Mouse (Mus musculus): ENCODE results near the gene Fam107a. TPM values are rescaled to one million over a fixed set of nuclear protein-coding genes. Genes with fewer than 3 reads are reported as not detected.
"Not testable (repeated sequence)": the region's sequence is repeated elsewhere in the genome, so short reads cannot be mapped to it uniquely, and the experiment has no call there.

Fam107a gene
- total RNA-seq, 2 experiments from 2014 or later, result not detected

GRCm38 (mm10) chr14:8320528-8320927 lies 2.7 kb upstream of the Fam107a start:
- ATAC-seq (replicated peaks; ENCODE audit: low FRiP score, poor library complexity, severe bottlenecking), result no peak

- no peak for ATAC-seq (replicated peaks; ENCODE audit: low FRiP score, poor library complexity, severe bottlenecking)
Observed at GRCm38 (mm10) chr14:8316366-8317193, 1.2 kb downstream of the Fam107a start.

DNA sequence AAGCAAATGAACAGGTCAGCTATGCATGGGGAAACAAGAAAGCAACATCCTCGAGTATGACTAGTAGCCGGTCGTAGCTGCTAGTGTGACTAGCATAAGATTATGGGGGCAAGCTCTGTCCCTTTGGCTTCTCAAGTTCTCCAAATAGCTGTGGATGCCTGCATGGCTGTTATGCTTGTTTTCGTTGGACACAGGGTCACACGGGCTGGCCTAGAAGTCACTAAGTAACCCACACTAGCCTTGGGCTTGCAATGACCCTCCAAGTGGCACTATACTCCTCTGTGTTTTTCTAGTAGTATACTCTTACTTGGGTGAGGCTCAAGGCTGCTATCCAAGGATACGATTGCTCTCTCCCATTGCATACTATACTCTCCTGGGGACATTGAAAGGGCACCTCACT lies 2.7 kb downstream of the Fam107a start:
- no peak for ATAC-seq (replicated peaks; ENCODE audit: low FRiP score, poor library complexity, severe bottlenecking)

GRCm38 (mm10) chr14:8314536-8314935 lies 3.3 kb downstream of the Fam107a start:
- no peak for ATAC-seq (replicated peaks; ENCODE audit: low FRiP score, poor library complexity, severe bottlenecking)

DNA sequence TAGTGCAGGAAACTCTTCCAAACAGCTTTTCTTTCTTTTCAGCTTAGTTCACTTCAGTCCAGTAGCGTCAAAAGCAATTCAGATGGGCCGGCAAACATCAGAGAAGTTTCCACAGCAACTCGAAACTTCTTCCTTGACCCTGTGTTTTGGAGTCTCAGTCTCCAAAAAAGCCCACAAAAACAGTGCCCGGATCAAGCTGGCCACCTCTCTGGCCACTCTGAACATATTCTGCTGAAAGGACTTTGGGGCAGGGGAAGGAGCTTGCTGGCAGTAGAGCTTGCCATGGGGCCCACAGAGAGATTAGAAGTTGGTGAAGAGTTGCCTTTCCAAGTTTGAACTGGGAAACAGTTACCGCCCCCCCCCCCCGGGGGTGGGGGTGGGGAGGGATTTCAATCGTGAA lies 3.9 kb downstream of the Fam107a start:
- ATAC-seq (replicated peaks; ENCODE audit: low FRiP score, poor library complexity, severe bottlenecking), result no peak

- ATAC-seq (replicated peaks; ENCODE audit: low FRiP score, poor library complexity, severe bottlenecking), result no peak
Observed at GRCm38 (mm10) chr14:8309621-8310141, 8.1 kb downstream of the Fam107a start.

DNA sequence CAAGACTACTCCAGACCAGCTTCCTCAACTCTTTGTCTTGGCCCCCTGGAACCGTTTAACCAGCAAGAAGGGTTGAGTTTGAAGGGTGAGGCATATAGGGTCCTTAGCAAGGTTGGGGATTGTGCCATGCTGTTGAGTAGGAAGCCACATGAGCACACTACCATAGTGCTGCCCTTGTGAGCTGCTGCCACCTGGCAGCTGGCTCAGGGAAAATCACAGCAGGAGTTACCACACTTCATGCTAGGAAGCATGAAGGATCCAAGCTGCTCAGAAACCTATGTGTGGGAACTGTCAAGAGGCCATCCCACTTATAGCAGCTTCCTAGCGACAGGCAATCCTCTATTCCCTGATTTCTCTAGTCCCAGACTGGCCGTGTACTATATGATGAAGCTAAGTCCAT lies 9.2 kb downstream of the Fam107a start:
- no peak for ATAC-seq (replicated peaks; ENCODE audit: low FRiP score, poor library complexity, severe bottlenecking)

- ATAC-seq (replicated peaks; ENCODE audit: low FRiP score, poor library complexity, severe bottlenecking), result no peak
Observed at GRCm38 (mm10) chr14:8306884-8307283, 10.9 kb downstream of the Fam107a start.

DNA sequence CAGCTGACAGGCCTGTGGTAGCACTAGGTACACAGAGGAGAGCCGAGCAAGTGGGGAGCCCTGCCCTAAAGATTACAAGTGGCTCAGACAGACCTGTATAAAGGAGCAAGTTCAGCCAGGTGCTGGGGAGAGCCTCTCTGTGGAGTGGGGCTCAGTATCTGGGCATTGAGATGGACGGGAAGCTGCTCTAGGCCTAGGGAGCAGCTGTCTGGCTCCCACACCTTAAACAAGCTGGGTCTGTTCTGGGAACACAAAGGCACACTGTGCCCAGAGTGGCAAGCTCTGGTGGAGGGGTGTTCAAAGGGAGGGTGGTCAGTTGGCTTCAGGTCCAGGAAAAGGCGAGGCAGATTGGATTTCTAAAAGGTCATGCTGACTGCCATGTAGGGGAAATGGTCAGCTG lies 12.8 kb downstream of the Fam107a start:
- ATAC-seq (replicated peaks; ENCODE audit: low FRiP score, poor library complexity, severe bottlenecking), result no peak

DNA sequence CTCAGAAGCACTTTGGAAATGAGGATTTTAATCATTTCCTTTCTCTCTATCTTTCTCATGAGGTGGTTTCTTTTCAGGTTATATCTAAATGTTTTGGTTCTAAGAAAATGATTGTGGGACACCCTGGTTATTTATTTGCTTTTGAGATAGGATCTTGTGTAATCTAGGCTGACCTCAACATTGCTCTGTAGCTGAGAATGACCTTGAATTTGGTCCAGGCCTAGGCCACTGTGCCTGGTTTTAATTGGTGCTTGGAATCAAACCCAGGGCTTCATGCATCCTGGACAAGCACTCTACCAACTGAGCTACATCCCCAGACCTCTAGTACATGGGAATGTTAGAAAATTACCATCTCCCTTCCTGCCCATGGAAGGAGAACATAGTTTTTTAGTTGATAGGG lies 13.7 kb downstream of the Fam107a start:
- ATAC-seq (replicated peaks; ENCODE audit: low FRiP score, poor library complexity, severe bottlenecking), result no peak

GRCm38 (mm10) chr14:8302687-8303086 lies 15.1 kb downstream of the Fam107a start:
- ATAC-seq (replicated peaks; ENCODE audit: low FRiP score, poor library complexity, severe bottlenecking), result no peak

- 0 out of 2 replicates have a peak, but pooled peaks have one; percentile 42 for ATAC-seq (replicated peaks; ENCODE audit: low FRiP score, poor library complexity, severe bottlenecking)
Observed at GRCm38 (mm10) chr14:8300281-8300680, 17.5 kb downstream of the Fam107a start.

DNA sequence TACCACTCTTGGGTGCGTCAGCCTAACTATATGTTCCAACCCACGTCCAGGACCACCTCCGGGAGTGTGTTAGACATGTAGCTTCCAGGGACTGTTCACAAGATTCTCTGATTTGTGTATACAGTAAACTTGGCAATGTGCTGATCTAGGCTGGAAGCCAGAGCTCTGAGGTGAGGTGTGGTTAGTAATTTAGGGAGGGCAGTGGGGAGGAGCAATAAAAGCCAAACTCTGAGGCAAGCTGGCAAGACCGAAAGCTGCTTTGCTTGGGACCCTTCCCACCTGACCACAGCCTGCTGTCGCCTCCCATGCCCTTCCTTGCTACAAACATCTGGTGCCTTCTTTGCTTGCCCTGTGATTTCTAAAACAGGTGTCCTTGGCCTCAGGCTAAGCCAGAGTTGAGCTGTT lies 19.9 kb downstream of the Fam107a start:
- ATAC-seq (replicated peaks; ENCODE audit: low FRiP score, poor library complexity, severe bottlenecking), result no peak

- ATAC-seq (replicated peaks; ENCODE audit: low FRiP score, poor library complexity, severe bottlenecking), result no peak
Observed at GRCm38 (mm10) chr14:8294257-8294656, 23.6 kb downstream of the Fam107a start.

- ATAC-seq (replicated peaks; ENCODE audit: low FRiP score, poor library complexity, severe bottlenecking), result peak; percentile 100
Observed at GRCm38 (mm10) chr14:8286595-8286994, 31.2 kb downstream of the Fam107a start.

- ATAC-seq (replicated peaks; ENCODE audit: low FRiP score, poor library complexity, severe bottlenecking), result no peak
Observed at GRCm38 (mm10) chr14:8283784-8284183, 34.0 kb downstream of the Fam107a start.

DNA sequence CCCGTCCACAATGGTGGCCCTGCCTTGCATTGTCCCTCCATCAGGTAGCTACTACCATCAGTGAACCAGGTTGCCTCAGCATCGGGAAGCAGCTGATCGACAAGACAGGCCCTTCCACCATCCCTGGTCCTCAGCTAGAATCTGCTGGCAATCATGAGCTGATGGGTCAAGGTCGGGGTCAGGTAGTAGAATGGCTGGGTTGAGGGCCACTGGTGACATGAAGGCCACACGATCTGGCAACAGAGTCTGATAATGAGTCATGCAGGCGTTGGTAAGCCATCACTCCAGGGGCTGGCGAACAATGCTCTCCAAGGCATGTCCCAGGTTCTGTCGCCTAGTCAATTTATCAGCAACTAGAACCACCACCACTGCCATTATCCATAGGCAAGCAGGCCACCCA lies 46.5 kb downstream of the Fam107a start:
- not testable (repeated sequence) for ATAC-seq (replicated peaks; ENCODE audit: low FRiP score, poor library complexity, severe bottlenecking)

GRCm38 (mm10) chr14:8264378-8264777 lies 53.4 kb downstream of the Fam107a start:
- no peak for ATAC-seq (replicated peaks; ENCODE audit: low FRiP score, poor library complexity, severe bottlenecking)

DNA sequence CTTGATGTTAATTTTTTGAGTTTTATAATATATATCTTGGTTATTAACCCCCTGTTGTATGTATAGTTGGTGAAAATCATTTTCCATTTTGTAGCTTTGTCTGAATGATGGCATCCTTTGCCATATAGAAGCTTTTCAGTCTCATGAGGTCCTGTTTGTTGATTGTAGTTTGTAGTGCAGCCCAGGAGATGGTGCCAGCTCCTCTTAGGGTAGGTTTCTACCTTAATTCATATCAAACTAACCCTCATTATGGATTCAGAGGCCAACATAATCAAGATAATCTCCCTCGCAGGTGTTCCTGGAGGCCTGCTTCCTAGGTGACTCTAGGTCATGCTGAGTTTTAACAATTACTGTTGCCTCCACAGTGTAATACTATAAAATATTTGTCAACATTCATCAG lies 55.6 kb downstream of the Fam107a start:
- no peak for ATAC-seq (replicated peaks; ENCODE audit: low FRiP score, poor library complexity, severe bottlenecking)

DNA sequence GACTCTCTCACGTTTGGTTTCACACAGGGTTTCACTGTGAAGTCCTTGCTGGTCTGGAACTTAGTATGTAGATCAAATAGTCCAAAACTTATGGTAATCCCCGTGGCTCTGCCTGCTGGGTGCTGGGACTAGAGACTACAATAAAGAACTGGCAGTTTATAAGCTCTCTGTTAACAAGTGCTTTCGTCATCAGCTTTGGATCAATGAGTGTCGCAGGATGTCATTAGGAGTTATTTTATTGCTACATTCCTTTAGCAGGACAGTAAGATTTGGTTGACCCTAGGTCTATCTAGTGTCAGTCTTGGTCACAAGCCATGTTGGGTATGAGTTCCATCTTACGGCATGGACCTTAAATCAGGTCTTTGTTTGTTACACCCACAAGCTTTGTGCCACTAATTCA lies 57.6 kb downstream of the Fam107a start:
- no peak for ATAC-seq (replicated peaks; ENCODE audit: low FRiP score, poor library complexity, severe bottlenecking)

- ATAC-seq (replicated peaks; ENCODE audit: low FRiP score, poor library complexity, severe bottlenecking), result no peak
Observed at GRCm38 (mm10) chr14:8259166-8259565, 58.7 kb downstream of the Fam107a start, which contains the start of gene Acox2. Gene Acox2, minus strand, starts transcription at chr14:8259353.

Measured in erythroid progenitor cell, adult 5-6 weeks (primary cell).